Mouse (Mus musculus): ENCODE data around the gene Tead2.

The Tead2 gene

GRCm38 (mm10) chr7:45191161-45191560, 24.4 kb upstream of the Tead2 start:
- DNase-seq (ENCODE audit: extremely low spot score, low read depth, low spot score) = no peak

DNA sequence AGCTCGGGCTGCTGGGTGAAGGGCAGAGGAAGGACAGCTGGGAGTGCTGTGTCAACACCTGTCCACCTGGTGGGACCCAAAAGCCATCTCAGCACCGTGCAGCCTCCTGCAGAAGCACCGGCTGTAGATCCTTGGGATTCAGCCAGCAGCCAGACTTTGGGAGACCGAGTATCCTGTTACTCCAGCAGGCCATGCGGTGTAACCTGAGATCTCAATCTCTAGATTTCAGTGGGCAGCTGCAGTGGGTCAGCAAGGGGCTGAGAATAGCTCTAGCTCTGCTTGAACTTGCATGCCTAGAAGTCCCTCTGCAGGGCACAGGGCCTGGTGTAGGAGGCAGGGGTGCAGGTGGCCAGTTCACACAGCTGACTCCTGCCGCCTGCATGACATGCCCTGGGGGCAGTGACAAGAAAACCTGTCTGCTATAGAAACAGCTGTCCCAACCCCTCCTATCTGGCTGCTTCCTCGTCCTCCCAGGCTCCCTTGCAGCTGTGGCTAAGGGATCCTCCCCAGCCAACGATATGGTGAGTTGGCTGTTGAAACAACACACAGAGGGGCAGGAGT, 23.7 kb upstream of the Tead2 start:
- DNase-seq (ENCODE audit: extremely low spot score, low read depth, low spot score) = peak; percentile 33

DNA sequence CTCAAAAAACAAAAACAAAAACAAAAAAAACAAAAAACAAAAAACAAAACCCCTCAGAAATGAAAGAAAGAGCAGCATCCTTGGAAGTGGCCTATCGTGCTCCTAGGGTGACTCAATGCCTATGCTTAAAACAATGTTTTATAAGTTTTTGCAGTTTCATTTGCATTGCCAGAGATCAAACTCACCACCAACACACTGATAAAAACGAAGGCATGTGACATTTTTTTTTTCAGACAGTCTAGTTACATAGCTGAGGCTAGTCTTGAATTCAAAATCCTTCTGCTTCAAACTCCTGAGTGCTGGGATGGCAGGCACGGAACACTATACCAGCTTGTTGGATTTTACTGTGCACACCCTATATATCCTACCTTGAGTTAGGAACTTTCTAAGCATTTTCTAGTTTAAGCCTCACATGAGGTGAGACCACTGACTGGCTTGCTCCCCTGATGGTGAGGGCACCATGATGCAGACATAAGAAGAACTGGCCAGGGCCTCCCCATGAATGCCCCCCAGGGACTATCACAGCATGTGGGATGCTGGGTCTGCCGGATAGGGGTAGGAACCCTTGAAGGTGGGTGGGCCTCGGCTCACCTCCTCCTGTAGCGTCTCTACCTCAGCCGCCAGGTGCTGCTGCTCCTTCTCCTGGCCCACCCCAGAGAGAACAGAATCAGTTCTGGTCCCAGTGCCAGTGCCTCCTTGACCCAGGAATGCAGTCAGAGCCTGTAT, 22.8 kb upstream of the Tead2 start:
- DNase-seq (ENCODE audit: extremely low spot score, low read depth, low spot score) = no peak

DNA sequence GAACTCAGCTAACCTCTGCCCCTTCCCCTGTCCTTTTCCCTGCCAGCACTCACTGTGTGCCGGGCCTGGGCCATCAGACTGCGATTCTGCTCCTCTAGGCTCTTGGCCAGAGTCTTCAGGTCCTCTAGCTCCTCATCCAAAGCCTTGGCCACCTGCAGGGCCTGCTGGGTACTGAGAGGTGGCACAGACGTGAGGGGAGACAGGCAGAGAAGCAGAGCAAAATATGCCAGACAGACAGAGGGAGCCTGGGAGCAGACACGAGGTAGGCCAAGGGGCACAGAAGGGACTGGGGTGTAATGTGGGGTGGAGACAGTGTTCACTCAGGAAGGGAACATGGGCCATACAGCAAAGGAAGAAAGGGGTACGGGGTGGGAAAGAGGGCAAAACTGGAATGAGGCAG, 22.1 kb upstream of the Tead2 start:
- DNase-seq (ENCODE audit: extremely low spot score, low read depth, low spot score) = no peak

GRCm38 (mm10) chr7:45193871-45194785, 21.4 kb upstream of the Tead2 start:
- no peak for DNase-seq (ENCODE audit: extremely low spot score, low read depth, low spot score)

DNA sequence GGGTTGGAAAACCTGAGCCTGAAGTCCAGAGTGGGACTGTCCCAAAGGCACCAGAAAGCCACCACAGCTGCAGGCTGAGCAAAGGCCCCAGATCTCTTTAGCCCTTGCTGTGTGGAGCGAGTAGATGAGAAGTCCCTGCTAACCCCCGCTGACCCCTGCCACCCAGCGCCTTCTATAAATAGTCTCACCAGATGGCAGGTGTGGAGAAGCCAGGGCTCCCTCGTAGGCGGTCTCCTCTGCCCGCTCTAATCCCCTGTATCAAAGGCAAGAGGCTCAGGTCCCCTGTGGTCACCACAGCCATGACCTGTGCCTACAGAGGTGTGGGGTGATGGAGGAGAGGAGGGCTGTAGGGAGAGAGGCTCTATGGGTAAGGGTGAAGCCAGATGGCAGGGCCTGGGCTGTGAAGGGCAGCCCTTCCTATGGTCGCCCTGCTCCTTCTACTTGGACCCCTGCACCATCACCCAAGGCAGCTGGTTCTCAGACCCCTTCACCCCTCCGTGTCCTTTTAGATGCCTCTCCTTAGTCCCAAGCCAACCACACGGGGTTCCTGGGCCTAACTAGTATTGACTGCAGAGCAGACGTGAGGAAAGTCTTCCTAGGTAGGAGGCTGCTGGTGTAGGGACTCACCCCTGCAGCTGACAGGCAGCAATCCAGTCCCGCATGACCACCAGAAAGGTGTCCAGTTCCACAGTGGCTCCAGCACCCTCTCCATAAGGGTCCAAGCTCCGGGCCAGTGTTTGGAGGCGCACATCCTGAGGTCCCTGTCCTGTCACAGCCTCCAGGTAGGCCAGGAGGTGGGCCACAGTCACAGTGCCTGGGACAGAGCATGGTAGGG, 20.0 kb upstream of the Tead2 start:
- DNase-seq (ENCODE audit: extremely low spot score, low read depth, low spot score) = no peak

DNA sequence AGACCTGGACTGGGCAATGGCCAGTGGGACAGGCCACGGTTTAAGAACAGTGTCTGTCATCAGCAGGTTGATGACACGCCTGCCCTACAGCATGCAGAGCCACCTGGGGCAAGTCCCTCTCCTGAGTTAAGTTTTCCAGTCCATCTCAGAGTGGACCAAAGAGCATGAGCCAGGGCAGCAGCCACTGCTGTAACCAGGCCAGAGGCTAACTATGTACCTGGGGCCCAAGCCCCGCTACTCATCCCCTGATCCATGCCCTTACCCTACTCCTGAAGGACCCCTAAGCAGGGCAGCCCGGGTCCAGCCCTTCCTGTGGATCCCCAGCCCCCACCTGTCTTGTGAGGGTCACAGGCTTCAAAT, 19.4 kb upstream of the Tead2 start:
- no peak for DNase-seq (ENCODE audit: extremely low spot score, low read depth, low spot score)

GRCm38 (mm10) chr7:45196994-45197393, 18.6 kb upstream of the Tead2 start:
- DNase-seq (ENCODE audit: extremely low spot score, low read depth, low spot score) = no peak

- DNase-seq (ENCODE audit: extremely low spot score, low read depth, low spot score) = peak; percentile 41
Observed at GRCm38 (mm10) chr7:45198435-45198834, 17.1 kb upstream of the Tead2 start.

- DNase-seq (ENCODE audit: extremely low spot score, low read depth, low spot score) = no peak
Observed at GRCm38 (mm10) chr7:45198961-45199360, 16.6 kb upstream of the Tead2 start.

DNA sequence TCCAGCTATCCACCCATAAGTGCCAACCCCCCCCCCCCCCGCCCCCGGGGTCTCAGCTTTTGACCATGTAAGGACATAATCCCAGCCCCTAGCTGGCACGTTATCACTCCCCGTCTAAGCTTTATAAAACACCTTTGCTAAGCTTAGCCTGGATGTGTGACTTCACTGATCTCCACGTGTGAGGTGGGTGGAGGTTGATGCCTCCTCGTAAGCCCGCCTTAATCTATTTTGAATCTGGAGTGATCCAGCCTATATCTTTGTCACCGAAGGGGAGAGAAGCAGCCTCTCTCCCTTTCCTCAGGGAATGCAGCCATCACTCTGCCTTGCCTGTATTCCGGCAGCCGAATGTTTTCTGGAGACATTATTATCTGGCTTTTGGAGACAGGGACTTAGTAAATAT, 12.9 kb upstream of the Tead2 start:
- DNase-seq (ENCODE audit: extremely low spot score, low read depth, low spot score) = no peak

DNA sequence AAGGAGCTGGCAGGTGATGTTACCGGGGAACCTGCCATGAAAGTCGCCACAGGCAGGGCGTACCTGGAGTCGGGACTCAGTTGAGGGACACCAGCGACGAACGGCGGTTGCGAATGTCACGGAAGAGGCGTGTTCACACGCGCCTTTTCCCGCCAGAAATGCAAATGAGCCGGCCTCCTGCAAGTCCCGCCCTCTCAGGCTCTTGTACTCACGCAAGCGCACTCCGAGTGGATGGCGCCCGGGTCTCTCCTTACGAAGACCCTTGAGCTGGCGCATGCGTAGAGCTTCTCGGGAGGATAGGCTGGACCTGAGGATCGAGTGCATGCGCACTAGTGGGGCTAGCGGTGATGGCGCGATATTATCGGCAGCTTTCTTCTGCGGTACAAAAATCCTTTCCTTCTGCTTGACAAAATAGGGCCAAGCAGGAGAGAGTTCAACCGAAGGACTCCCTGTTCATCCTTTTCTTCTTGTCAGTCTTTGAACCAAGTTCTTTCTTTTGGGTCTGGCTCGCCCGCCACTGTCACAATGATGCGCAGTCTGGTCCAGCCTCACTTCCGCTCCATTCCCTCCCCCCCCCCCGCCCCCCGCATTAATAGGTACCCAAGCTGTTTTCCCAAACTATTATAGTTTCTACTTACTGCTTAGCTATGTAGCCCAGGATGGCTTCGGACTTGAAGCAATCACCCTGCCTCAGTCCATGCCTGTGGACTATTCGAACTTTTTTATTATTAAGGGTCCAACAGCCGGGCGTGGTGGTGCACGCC, 11.0 kb upstream of the Tead2 start, which contains the start of gene Ccdc155:
Gene Ccdc155 (minus strand): TSS at position 513 of the 764 bp plus-strand sequence.
- peak; percentile 97 for DNase-seq (ENCODE audit: extremely low spot score, low read depth, low spot score)

DNA sequence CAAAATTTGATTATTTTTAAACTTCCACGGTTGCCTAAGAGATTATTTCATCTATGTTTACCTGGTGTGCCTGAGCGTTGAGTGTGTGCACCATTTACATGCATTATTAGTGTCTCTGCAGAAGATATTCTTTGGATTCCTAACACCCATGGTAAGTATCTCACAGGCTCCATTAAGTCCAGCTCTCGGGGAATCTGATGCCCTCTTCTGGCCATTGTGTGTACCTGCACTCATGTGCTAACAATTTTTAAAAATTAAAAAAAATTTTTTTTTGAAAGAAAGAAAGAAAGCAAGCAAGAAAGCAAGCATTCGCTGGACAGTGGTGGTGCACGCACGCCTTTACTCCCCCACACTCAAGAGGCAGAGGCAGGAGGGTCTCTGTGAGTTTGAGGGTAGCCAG, 7.3 kb upstream of the Tead2 start:
- no peak for DNase-seq (ENCODE audit: extremely low spot score, low read depth, low spot score)

DNA sequence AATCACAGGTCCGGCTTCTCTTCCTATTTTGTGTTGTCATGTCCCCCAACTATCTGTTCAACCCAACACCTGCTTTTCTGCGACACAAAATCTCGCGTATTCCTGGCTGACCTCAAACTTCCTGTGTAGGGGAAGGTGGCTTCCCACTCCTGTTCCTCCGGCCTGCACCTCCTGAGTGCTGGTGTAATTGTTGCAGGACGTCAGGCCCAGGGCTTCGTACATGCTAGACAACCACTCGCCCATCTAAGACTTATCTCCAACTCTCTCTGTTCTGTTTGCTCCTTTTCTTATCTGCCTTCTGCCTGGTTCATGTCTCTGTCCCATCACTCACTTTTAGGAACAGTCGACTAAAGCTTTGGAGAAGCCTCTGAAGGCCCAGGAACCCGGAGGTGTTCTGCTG, 4.5 kb upstream of the Tead2 start:
- DNase-seq (ENCODE audit: extremely low spot score, low read depth, low spot score) = no peak

DNA sequence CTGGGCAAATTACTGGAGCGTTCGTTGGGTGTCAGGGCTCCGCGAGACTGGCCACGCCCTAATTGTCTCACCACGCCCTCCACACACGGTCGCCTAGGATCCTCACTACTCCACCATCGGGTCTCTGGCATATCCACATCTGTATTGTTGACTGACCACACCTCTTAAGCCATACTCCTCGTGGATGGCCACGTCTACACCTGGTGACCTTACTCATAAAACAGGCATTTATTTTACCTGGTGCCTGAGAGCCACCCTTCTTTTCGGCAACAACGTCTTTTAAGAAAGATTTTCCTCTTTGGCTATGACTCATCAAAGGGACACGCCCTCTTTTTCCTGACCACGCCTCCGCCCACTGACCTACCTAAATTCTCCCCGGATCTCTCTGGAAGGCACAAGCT, 3.7 kb upstream of the Tead2 start, which contains the start of gene Dkkl1:
Gene Dkkl1 (minus strand): TSS at position 297 of the 401 bp plus-strand sequence.
- no peak for DNase-seq (ENCODE audit: extremely low spot score, low read depth, low spot score)

GRCm38 (mm10) chr7:45212356-45212755, 3.2 kb upstream of the Tead2 start:
- DNase-seq (ENCODE audit: extremely low spot score, low read depth, low spot score) = no peak

DNA sequence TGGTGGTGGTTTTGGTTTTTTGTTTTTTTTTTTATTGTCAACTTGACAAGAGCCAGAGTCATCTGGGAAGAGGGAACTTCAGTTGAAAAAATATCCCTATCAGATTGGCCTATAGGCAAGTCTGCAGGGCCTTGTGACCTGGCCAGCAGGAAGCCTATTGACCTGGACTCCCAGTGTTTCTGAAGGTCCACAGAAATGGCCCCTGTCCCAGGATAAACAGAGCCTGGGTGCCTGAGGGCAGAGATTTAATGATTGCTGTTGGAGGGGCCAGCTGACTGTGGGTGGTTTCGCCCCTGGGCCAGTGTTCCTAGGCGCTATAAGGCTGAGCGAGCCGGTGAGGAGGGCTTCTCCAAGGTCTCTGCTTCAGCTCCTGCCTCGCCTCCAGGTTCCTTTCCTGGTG, 1.8 kb upstream of the Tead2 start:
- DNase-seq (ENCODE audit: extremely low spot score, low read depth, low spot score) = no peak

DNA sequence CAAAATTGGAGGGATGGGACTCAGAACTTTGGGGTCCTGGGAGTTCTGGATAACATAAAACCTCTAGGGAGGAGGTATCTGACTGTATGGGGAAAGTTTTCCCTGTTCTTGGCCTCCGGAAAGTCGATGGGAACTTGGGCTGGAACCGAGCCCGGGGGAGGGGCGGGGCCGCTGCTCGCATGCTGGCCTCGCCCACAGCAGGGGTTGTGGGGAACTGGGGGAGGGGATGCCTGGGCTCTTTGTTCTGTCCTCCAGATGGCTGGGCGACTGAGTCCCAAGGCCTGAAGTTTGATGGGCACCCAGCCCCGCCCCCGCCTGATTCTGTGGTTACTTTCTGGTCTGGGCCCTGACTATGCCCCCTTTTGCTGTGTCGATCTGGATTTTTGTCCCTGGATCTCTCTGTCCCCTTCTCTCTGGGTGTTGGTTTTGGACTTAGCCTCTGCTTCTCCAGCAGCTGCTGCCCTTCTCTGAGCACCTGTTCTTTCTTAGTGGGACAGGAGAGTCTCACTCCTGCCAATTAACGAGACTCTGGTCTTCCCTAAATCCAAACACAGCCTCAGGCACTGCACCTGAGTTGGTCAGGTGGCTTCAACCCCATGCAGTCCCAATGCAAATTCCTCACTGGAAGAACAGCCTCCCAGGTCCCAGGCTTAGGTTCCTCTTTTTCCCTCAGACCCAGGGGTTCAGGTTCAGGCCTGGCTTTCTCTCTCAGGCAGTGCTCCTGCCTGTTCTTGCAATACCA, 1.1 kb downstream of the Tead2 start:
- peak; percentile 84 for DNase-seq (ENCODE audit: extremely low spot score, low read depth, low spot score)

GRCm38 (mm10) chr7:45221680-45222079, 6.1 kb downstream of the Tead2 start:
- no peak for DNase-seq (ENCODE audit: extremely low spot score, low read depth, low spot score)
